Mouse (Mus musculus): Measurements from ENCODE around the gene Tceanc2.

GRCm38 (mm10) chr4:107211936-107212335 lies 33.0 kb upstream of the Tceanc2 start:
- TF ChIP-seq CTCF (conservative IDR thresholded peaks at IDR 0.05 in 1 of 2, IDR thresholded peaks at IDR 0.05 in 1 of 2; ENCODE audit: low read depth in 2 of 2, low read length in 2 of 2): no peak
- no peak for TF ChIP-seq EP300 (IDR thresholded peaks at IDR 0.05; ENCODE audit: low read length)
- no peak for TF ChIP-seq GABPA (IDR thresholded peaks at IDR 0.05; ENCODE audit: insufficient replicate concordance, low read depth, low read length)
- no peak for TF ChIP-seq POLR2A (IDR thresholded peaks at IDR 0.05; ENCODE audit: low read depth, low read length)
- TF ChIP-seq MXI1 (IDR thresholded peaks at IDR 0.05; ENCODE audit: low read depth, low read length): no peak
- TF ChIP-seq ZNF384 (IDR thresholded peaks at IDR 0.05; ENCODE audit: low read depth, low read length): no peak

Measured in CH12.LX (cell line).